Mouse (Mus musculus) kidney, adult 2 months (tissue): ENCODE results near the gene Calml3.

Source experiments
- CTCF ChIP-seq: fragments of 200-500 bp; conservative IDR thresholded peaks from 2 replicates; pipeline ENCODE4 v1.5.1; 2011; ENCODE audit warnings: low read depth, mild to moderate bottlenecking, control low read depth, low read length, moderate library complexity, mixed read lengths; ENCODE audit not compliant: insufficient read depth, insufficient read length
- POLR2A ChIP-seq: fragments of 200-500 bp; IDR thresholded peaks from one replicate; pipeline ENCODE4 v1.6.1; 2011; ENCODE audit warnings: low read depth, low read length, control low read depth

DNA sequence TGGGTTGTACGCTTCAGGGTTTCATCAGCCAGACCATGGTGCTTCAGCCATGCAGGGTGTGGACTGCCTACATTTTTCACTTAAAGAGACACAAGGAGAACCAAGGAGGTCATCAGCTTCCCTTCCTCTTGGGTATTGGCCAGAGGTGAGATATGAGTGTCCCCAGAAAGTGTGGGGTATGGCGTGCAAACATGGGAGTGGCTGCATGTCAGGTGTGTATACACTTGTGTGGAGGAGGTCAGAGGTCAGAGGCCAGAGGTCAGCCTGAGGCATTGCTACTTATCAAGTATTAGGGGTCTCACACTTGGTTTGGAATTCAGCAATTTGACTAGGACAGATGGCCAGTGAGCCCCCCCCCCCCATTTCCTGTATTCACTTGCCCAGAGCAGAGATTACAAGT, 15.5 kb downstream of the Calml3 start:
- TF ChIP-seq POLR2A: no peak
- TF ChIP-seq CTCF: no peak
